Comparison of ENCODE assay signal across 19 mouse cellular contexts in the genomic region with DNA sequence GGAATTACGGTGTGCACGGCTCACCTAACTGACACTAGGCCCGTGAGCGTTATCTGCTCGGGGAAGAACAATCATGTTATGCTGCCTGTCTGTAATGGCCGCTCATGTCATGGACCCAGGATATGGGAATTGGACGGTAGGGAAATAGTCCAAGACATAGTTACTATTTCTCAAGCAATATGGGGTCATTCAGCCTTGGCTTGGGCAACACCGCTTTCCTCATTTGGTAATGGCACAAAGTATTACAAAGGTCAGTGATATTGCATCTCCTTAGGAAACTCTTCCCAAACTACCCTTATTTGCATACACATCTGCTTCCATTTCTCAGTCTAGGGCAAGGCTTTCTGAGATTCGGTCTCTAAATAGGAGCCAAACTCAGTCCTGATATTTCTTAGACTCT. TPM values are rescaled to one million over a fixed set of nuclear protein-coding genes. Genes with fewer than 3 reads are reported as not detected.
A peak's percentile ranks its signal among the peaks of the same experiment; 100 is the strongest.
DNase-seq lines count a peak whose midpoint lies in the region; ATAC-seq lines count a peak whose summit lies in the region.
"Had no signal": no experiment of that assay in that cellular context is flagged by ENCODE, and none has a peak within 500 bp of the region (broad histone marks: within the 10 kb centered on the region; RNA-seq: fewer than 3 reads in every experiment).

No protein-coding gene starts in this region.

- ATAC-seq in megakaryocyte, adult 5-6 weeks (ENCODE audit: poor library complexity, severe bottlenecking): peak; percentile 42; the same call in 1 of the 2 replicates
- no peak for ATAC-seq in activated CD4-positive, CD25-positive, alpha-beta regulatory T cell, adult 4 months
- ATAC-seq: forebrain, embryonic 14.5 days; hindbrain, embryonic 16.5 days; inflammation-experienced regulatory T-cells, adult 6 months had no signal

- peak; percentile 41 for DNase-seq in adrenal gland, adult 8-10 months
- no peak for DNase-seq in adrenal gland, postnatal 10 days
- DNase-seq in lung, postnatal 36 days: peak; percentile 42
- no peak for DNase-seq in lung, postnatal 25 days (ENCODE audit: low spot score)
- DNase-seq in kidney, postnatal 36 days: no peak
- DNase-seq: cerebellum, adult 2 months; cerebellum, postnatal 10 days; embryo, embryonic 11 days; gastrocnemius, adult 2 months; gastrocnemius, postnatal 25 days; heart, adult 11 months; heart, postnatal 10 days; heart, postnatal 4 days had no signal

RNA-seq across cellular contexts. Expression of a gene that starts 8.2 kb away (rescaled TPM):
- total RNA-seq in adrenal gland, adult 8-10 months (2022): 10 to 100 TPM; 35.2 to 38.8 (median 36.3) TPM
- 10 to 100 TPM; 26.8 to 30.0 TPM for total RNA-seq in adrenal gland, postnatal 10 days (2021)
- total RNA-seq in megakaryocyte, adult 5-6 weeks (2015): 38.4 and 40.4 TPM in 2 replicates
- 40.1 and 42.2 TPM in 2 replicates for total RNA-seq in megakaryocyte, adult 5-6 weeks (2017)
- 10 to 100 TPM; 13.2 to 15.8 TPM for polyA plus RNA-seq in activated CD4-positive, CD25-positive, alpha-beta regulatory T cell, adult 4 months (2017; shearing (Covaris generic))

RNA-seq across cellular contexts. Expression of a gene that starts 56.5 kb away (rescaled TPM):
- total RNA-seq in adrenal gland, adult 8-10 months (2022): 1 to 10 TPM; 1.7 to 4.7 (median 3.5) TPM
- 1 to 10 TPM; 3.1 to 3.7 TPM for total RNA-seq in adrenal gland, postnatal 10 days (2021)
- not detected in 2 replicates for total RNA-seq in megakaryocyte, adult 5-6 weeks (2015)
- not detected in 2 replicates for total RNA-seq in megakaryocyte, adult 5-6 weeks (2017)
- polyA plus RNA-seq in activated CD4-positive, CD25-positive, alpha-beta regulatory T cell, adult 4 months (2017; shearing (Covaris generic)): not detected
- polyA plus RNA-seq: erythroblast, embryonic 14.5 days had no signal

Comparison
In these comparisons a context has a peak if more than half of its experiments do, and no peak if none do; other contexts are left out.
1. DNase-seq: peak in adrenal gland, adult 8-10 months (single experiment) and lung, postnatal 36 days (single experiment); none in adrenal gland, postnatal 10 days (single experiment), lung, postnatal 25 days (single experiment) and kidney, postnatal 36 days (0 of 2).